Mouse (Mus musculus): ENCODE data around the gene Nfix. TPM values are rescaled to one million over a fixed set of nuclear protein-coding genes. Genes with fewer than 3 reads are reported as not detected.

Nfix gene
- polyA plus RNA-seq, 1 experiment from 2014 or later: 10.9 TPM

DNA sequence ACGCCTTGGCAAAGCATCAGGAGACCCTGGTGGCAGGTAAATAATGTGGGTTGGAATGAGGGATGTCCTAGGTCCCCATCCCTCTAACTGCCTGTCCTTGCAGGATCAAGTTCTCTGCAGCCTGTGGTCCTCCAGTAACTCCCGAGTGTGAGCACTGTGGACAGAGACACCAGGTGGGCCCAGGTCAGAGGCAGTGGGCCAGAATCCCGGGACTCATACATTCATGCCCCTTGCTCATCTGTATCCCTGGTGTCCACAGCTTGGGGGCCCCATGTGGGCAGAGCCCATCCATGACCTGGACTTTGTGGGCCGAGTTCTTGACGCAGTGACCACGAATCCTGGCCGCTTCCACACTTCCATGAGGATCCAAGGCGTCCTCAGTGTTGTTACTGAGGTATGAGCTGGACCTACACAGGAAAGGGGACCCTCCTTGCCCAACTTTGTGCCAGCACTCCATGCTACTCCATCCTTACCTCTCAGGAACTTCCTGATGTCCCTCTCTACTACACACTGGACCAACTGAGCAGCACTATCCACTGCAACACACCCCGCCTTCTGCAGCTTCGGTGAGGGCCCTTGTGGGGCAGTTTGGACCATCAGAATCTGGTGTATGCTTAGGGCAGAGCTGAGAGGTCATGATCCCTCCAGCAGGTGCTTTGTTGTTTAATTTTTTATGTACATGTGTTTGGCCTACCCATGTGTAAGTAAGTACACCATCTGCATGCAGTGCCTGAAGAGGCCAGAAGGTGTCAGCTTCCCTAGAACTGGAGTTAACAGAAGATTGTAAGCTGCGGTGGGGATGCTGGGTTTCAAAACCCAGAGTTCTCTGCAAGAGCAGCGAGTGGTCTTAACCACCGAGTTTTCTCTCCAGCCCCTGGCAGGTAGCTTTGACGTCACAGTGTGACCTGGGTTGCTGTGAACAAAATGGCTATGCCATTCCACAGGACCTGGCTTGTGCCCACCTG, 102.7 kb downstream of the Nfix start:
- no peak overlapping the region for H3K4me2 ChIP-seq (replicated peaks; ENCODE audit: low read depth, low read length)
- no peaks in the 10 kb centered on the region for H3K9me3 ChIP-seq (ENCODE audit: control insufficient read depth, low read length)
- 89% methylated on average over 14 of the region's 14 CpGs for WGBS
- peaks cover 12% of the 10 kb centered on the region for H3K27me3 ChIP-seq (ENCODE audit: control insufficient read depth, insufficient read depth, low read length)
- H3K27ac ChIP-seq (ENCODE audit: low read depth, low read length): no peak overlapping the region
- no peak overlapping the region for H3K4me3 ChIP-seq (ENCODE audit: low read length)
- peaks cover 6% of the 10 kb centered on the region; the same call in 1 of the 2 replicates for H3K4me1 ChIP-seq (ENCODE audit: control insufficient read depth, insufficient read depth, low read length)
- H3K9ac ChIP-seq (ENCODE audit: low read depth, low read length): no peak overlapping the region
- H3K36me3 ChIP-seq (ENCODE audit: control insufficient read depth, insufficient read depth, low read length): peaks cover 58% of the 10 kb centered on the region
- no peak for ATAC-seq (ENCODE audit: low FRiP score, low TSS enrichment)

DNA sequence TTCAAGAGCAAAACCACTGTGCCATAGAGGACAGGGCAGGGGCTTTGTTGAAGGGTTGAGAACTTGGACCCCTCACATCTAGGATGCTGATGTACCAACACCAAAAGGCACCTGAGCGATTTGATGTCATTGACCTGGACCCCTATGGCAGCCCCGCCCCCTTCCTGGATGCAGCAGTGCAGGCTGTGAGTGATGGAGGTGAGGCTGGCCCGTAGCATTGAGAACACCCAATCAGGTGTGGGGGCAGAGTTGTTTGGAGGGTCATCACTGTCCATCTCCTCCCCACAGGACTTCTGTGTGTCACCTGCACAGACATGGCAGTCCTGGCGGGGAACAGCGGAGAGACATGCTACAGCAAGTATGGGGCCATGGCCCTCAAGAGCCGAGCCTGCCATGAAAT, 105.0 kb downstream of the Nfix start:
- 94% methylated on average over 6 of the region's 6 CpGs for WGBS
- Histone ChIP-seq H3K36me3 (ENCODE audit: control insufficient read depth, insufficient read depth, low read length) (peaks cover 73% of the 10 kb centered on the region), H3K27ac (ENCODE audit: low read depth, low read length) (no peak overlapping the region), H3K9ac (ENCODE audit: low read depth, low read length) (no peak overlapping the region), H3K27me3 (ENCODE audit: control insufficient read depth, insufficient read depth, low read length) (no peaks in the 10 kb centered on the region), H3K4me2 (replicated peaks; ENCODE audit: low read depth, low read length) (no peak overlapping the region), H3K4me3 (ENCODE audit: low read length) (no peak overlapping the region), H3K4me1 (ENCODE audit: control insufficient read depth, insufficient read depth, low read length) (peaks cover 3% of the 10 kb centered on the region; the same call in 1 of the 2 replicates), H3K9me3 (ENCODE audit: control insufficient read depth, low read length) (no peaks in the 10 kb centered on the region)
- ATAC-seq (ENCODE audit: low FRiP score, low TSS enrichment): no peak

DNA sequence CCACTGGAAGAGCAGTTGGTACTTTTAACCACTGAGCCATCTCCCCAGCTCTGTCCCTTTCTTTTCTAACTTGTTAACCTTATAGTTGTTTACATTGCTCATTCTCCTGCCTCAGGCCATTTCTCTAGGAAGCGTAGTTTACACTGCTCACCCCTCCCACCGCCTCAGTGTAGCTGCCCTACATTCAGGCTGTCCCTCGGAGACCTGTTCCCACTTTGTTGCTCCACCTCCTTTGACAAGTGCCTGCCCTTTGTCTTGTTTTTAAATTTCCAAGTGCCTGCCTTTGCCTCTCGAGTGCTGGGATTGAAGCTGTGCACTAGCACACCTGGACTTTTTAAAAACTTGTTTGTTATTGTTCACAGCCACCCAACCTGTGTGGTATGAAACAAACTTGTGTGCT, 106.8 kb downstream of the Nfix start:
- ATAC-seq (ENCODE audit: low FRiP score, low TSS enrichment): no peak
- 69% methylated on average over 4 of the region's 4 CpGs for WGBS
- Histone ChIP-seq H3K4me3 (ENCODE audit: low read length) (no peak overlapping the region), H3K27ac (ENCODE audit: low read depth, low read length) (no peak overlapping the region), H3K9ac (ENCODE audit: low read depth, low read length) (no peak overlapping the region), H3K4me1 (ENCODE audit: control insufficient read depth, insufficient read depth, low read length) (peaks cover 7% of the 10 kb centered on the region; the same call in 1 of the 2 replicates), H3K36me3 (ENCODE audit: control insufficient read depth, insufficient read depth, low read length) (peaks cover 60% of the 10 kb centered on the region), H3K27me3 (ENCODE audit: control insufficient read depth, insufficient read depth, low read length) (no peaks in the 10 kb centered on the region), H3K4me2 (replicated peaks; ENCODE audit: low read depth, low read length) (no peak overlapping the region), H3K9me3 (ENCODE audit: control insufficient read depth, low read length) (no peaks in the 10 kb centered on the region)

DNA sequence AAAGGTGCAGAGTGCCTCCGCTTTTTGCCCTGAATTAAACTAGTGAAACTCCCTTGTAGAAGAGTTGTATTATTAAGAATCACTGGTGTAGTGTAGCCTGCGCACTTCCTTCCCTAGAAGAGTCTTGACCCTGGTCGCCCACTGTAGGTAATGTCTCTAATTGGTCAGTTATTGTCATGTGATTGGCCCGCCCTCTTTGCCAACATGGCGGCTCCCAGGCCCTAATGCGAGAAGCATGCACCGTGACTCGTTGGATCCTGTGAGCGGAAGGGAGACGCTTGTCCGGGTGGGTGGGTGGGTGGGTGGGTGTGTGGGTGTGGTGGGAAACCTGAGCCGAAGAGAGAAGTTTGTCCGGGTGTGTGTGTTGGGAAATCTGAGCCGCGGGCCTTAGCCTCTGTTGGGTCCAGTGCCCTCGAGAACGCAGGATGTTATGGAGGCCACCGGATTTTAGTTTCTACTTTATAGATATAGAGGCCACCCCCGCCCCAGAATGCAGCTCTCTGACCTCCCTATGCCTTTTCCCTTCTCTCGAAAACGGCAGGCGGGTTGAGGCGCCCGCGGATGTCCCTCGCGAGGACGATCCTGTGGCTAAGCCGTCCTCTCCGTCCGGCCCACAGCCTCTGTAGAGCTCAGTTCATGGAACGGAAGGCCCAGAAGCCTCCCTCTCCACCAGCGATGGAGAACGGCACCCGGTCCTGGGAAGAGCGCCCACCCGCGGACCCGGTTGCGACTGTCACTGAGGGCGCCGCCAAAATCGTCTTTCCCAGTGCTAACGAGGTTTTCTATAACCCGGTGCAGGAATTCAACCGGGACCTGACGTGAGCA, 110.8 kb downstream of the Nfix start:
- Histone ChIP-seq H3K36me3 (ENCODE audit: control insufficient read depth, insufficient read depth, low read length) (peaks cover 29% of the 10 kb centered on the region; the same call in 1 of the 2 replicates), H3K9ac (ENCODE audit: low read depth, low read length) (peak overlapping the region; percentile 77), H3K4me3 (ENCODE audit: low read length) (peak overlapping the region; percentile 78), H3K4me2 (replicated peaks; ENCODE audit: low read depth, low read length) (peak overlapping the region; percentile 85), H3K4me1 (ENCODE audit: control insufficient read depth, insufficient read depth, low read length) (peaks cover 25% of the 10 kb centered on the region), H3K27ac (ENCODE audit: low read depth, low read length) (peak overlapping the region; percentile 43; the same call in 1 of the 2 replicates), H3K9me3 (ENCODE audit: control insufficient read depth, low read length) (no peaks in the 10 kb centered on the region), H3K27me3 (ENCODE audit: control insufficient read depth, insufficient read depth, low read length) (no peaks in the 10 kb centered on the region)
- under 1% methylated on average over 47 of the region's 47 CpGs for WGBS
- peak; percentile 84 for ATAC-seq (ENCODE audit: low FRiP score, low TSS enrichment)

- WGBS: 1% methylated on average over 33 of the region's 37 CpGs
- peak within 1 kb of the TSS; percentile 97 for H3K9ac ChIP-seq (ENCODE audit: low read depth, low read length)
- no peaks in the 10 kb centered on the region for H3K27me3 ChIP-seq (ENCODE audit: control insufficient read depth, insufficient read depth, low read length)
- peak; percentile 82 for ATAC-seq (ENCODE audit: low FRiP score, low TSS enrichment)
- peak within 1 kb of the TSS; percentile 84 for H3K4me2 ChIP-seq (replicated peaks; ENCODE audit: low read depth, low read length)
- H3K27ac ChIP-seq (ENCODE audit: low read depth, low read length): peak within 1 kb of the TSS; percentile 92
- H3K36me3 ChIP-seq (ENCODE audit: control insufficient read depth, insufficient read depth, low read length): peaks cover 28% of the 10 kb centered on the region; the same call in 1 of the 2 replicates
- no peaks in the 10 kb centered on the region for H3K9me3 ChIP-seq (ENCODE audit: control insufficient read depth, low read length)
- peak within 1 kb of the TSS; percentile 91 for H3K4me3 ChIP-seq (ENCODE audit: low read length)
- peaks cover 25% of the 10 kb centered on the region for H3K4me1 ChIP-seq (ENCODE audit: control insufficient read depth, insufficient read depth, low read length)
Measured at GRCm38 (mm10) chr8:84687705-84688100, 112.4 kb downstream of the Nfix start, which contains the start of gene Nacc1. Nacc1 (minus strand) TSS chr8:84687862.

- peak overlapping the region; percentile 97 for H3K9ac ChIP-seq (ENCODE audit: low read depth, low read length)
- H3K4me3 ChIP-seq (ENCODE audit: low read length): peak overlapping the region; percentile 91
- WGBS: under 1% methylated on average over 55 of the region's 62 CpGs
- peak; percentile 45 for ATAC-seq (ENCODE audit: low FRiP score, low TSS enrichment)
- peak overlapping the region; percentile 92 for H3K27ac ChIP-seq (ENCODE audit: low read depth, low read length)
- peak overlapping the region; percentile 84 for H3K4me2 ChIP-seq (replicated peaks; ENCODE audit: low read depth, low read length)
- H3K36me3 ChIP-seq (ENCODE audit: control insufficient read depth, insufficient read depth, low read length): peaks cover 28% of the 10 kb centered on the region; the same call in 1 of the 2 replicates
- H3K9me3 ChIP-seq (ENCODE audit: control insufficient read depth, low read length): no peaks in the 10 kb centered on the region
- peaks cover 25% of the 10 kb centered on the region for H3K4me1 ChIP-seq (ENCODE audit: control insufficient read depth, insufficient read depth, low read length)
- no peaks in the 10 kb centered on the region for H3K27me3 ChIP-seq (ENCODE audit: control insufficient read depth, insufficient read depth, low read length)
Measured at GRCm38 (mm10) chr8:84687003-84687704, 113.0 kb downstream of the Nfix start.

DNA sequence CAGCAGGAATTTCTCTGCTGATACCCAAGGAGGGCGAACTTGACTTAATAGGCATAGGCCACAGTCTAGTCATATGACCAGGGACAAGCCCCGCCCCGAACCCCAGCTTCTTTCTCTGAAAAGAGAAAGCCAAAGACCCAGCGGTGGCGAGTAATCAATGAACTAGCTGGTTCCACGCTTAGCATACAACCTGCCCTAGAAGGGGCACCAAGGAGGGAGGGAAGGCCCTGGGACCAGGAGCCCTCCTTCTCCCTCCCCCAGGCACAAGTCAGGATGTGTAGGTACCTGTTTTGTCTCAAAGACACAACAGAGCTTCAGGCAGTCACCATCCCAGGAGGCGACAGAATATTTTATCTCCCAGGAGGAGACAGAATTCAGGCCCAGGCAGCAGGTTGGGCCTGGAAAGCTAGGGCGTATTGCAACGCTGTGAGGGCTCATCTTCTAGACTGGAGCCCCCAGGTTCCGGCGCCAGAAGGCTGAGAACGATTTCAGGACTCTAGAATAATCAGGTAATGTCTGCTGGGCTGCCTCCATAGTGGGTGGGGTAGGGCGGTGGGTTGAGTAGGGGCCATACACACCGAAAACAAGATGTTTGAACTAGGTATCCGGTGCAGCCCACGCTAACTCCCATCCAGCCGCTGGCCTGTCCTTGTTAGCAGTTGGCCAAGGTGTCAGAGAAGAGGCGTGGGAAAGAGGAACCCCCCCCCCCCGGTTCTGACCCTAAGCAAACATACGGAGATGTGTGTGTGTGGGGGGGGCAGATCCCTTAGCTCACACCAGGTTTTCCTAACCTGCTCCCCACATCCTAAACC, 113.7 kb downstream of the Nfix start, which contains the start of gene Trmt1:
Gene Trmt1, plus strand, starts transcription at position 117 of the 812 bp plus-strand sequence.
- H3K4me3 ChIP-seq (ENCODE audit: low read length): peak within 1 kb of the TSS; percentile 91
- peak; percentile 18 for ATAC-seq (ENCODE audit: low FRiP score, low TSS enrichment)
- WGBS: 10% methylated on average over 20 of the region's 20 CpGs
- H3K4me1 ChIP-seq (ENCODE audit: control insufficient read depth, insufficient read depth, low read length): peaks cover 25% of the 10 kb centered on the region
- H3K9ac ChIP-seq (ENCODE audit: low read depth, low read length): peak within 1 kb of the TSS; percentile 97
- peak within 1 kb of the TSS; percentile 92; the same call in 1 of the 2 replicates for H3K27ac ChIP-seq (ENCODE audit: low read depth, low read length)
- H3K36me3 ChIP-seq (ENCODE audit: control insufficient read depth, insufficient read depth, low read length): peaks cover 29% of the 10 kb centered on the region; the same call in 1 of the 2 replicates
- H3K4me2 ChIP-seq (replicated peaks; ENCODE audit: low read depth, low read length): peak within 1 kb of the TSS; percentile 84
- H3K9me3 ChIP-seq (ENCODE audit: control insufficient read depth, low read length): no peaks in the 10 kb centered on the region
- H3K27me3 ChIP-seq (ENCODE audit: control insufficient read depth, insufficient read depth, low read length): no peaks in the 10 kb centered on the region
